Mouse (Mus musculus) CD4-positive, CD25-positive, alpha-beta regulatory T cell, adult 2 months (primary cell): ENCODE data around the gene Rsrc1.

Experiments
- DNase-seq: peaks from one replicate; pipeline ENCODE4 v3.0.0-alpha.2; 2012; ENCODE audit warnings: low read depth, low spot score

Rsrc1 gene

DNA sequence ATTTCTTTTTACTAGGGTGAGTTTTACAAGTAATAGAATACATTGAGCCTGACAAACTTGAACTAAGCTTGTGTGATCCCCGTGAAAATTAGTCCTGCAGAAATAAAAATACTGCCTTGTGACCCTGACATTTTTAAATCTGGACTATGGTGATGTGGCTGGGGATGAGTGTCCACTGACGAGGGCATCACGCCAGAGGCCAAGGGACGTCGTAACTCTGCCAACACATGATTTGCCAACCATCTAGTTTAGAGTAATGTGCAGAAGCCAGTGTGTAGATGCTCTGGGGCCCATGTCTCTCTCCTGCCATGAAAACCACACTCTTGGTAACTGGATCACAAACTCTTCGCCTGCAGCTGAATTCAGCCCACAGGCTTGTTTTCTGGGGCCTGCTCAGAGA lies 386.3 kb downstream of the Rsrc1 start:
- DNase-seq, result no peak

- DNase-seq, result peak; percentile 23
These were observed 388.4 kb downstream of the Rsrc1 start for GRCm38 (mm10) chr3:67369407-67370079.

DNA sequence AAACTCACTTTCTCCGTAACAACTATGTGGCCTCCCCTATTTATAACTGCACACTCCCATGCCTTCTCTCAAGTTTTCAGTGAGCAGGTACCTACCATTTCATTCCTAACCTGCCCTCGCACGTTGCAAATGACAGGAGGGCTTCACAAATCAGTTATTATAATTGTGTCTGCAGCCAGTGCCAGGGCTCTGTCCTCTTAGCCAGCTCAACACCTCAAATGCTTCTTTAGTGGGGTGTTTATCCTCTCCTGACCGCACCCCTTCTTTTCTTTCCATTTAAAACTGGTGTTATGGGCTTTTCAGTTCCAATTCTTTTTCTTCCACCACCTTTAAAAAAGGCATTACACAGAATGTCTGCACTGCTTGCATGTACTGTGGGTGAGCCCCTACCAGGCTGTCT lies 391.0 kb downstream of the Rsrc1 start:
- DNase-seq, result no peak

- DNase-seq, result no peak
These were observed 391.6 kb downstream of the Rsrc1 start for GRCm38 (mm10) chr3:67372781-67373180.

DNA sequence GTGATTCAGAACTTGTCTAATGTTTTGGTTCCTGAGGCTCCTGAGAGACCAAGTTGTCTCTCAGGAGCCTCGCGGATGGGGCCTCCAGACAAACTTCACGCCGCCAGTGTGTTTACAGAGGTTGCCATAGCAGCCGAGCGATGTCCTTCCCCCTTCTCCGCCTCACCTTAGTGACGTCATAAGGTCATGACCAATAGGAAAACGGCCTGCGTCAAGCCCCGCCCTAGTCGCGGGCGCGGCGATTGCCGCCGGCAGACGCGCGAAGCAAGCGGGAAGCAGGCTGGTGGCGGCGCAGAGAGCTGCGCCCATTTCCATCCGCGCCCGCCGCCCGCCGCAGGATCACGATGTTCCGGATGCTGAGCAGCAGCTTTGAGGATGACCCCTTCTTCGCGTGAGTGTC lies 392.7 kb downstream of the Rsrc1 start, which contains the start of gene Mlf1:
Mlf1 (plus strand) TSS at position 226 of the 400 bp plus-strand sequence.
- DNase-seq, result peak; percentile 87

- peak; percentile 6 for DNase-seq
These were observed 393.2 kb downstream of the Rsrc1 start for GRCm38 (mm10) chr3:67374360-67374778.

DNA sequence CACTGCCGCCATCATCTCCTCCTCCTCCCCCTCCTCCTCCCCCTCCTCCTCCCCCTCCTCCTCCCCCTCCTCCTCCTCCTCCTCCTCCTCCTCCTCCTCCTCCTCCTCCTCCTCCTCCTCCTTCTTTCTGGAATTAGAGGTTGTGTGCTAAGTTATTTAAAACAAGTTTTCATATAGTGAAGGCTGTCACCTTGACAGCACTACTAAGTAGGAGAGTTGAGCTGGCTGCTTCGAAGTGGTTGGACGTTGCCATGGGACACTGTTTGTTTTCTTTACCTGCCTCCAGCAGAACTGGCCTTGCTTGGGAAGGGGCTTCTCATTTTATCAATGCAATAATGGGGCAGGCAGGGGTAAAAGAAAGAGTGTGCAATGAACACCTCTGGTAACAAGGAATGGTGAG lies 393.9 kb downstream of the Rsrc1 start, which contains the start of gene Gm17402:
Gm17402 (minus strand) TSS at position 101 of the 400 bp plus-strand sequence.
- no peak for DNase-seq

DNA sequence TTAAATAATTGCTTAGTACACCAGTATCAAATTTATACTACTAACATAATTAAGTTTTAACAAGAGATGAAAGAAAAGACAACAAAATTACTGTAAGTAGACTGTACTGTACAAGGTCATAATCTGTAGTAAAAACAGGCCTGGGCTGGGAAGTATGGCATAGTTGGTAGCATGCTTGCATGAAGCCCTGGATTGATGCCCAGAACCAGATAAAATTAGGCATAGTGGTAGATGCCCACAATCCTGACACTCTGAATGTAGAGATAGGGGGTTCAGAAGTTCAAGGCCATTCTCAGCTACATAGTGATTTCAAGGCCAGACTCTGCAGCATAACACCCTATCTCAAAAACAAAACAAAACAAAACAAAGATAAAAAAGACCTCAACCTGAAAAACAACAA lies 397.0 kb downstream of the Rsrc1 start:
- no peak for DNase-seq
